Mouse (Mus musculus) left cerebral cortex, adult 2 months (tissue): ENCODE results near the gene Man2a1. TPM values are rescaled to one million over a fixed set of nuclear protein-coding genes. Genes with fewer than 3 reads are reported as not detected.
A peak's percentile ranks its signal among the peaks of the same experiment; 100 is the strongest.

Experiments used
- DNase-seq, 2 experiments: peaks; one replicate each; pipeline ENCODE4 v3.0.0; 2021 to 2022; ENCODE audit warnings: low spot score in 2 of 2, mixed read lengths in 1 of 2; ENCODE audit errors: extremely low spot score in 1 of 2
- H3K27ac ChIP-seq: fragments of 200-600 bp; 2 replicates; pipeline ENCODE4 v1.8.1; 2022
- H3K4me3 ChIP-seq: fragments of 200-600 bp; 2 replicates; pipeline ENCODE4 v1.8.1; 2022
- CTCF ChIP-seq: fragments of 200-600 bp; IDR thresholded peaks from 2 replicates; pipeline ENCODE4 v1.8.1; 2022; ENCODE audit warnings: antibody characterized with exemption, mild to moderate bottlenecking, moderate library complexity
- intact Hi-C: fragments of 180-260 bp; cut with DNase I; formaldehyde crosslinking; loops from one replicate; pipeline ENCODE4 v1.15.1; 2025
- total RNA-seq, 2 experiments: library from RNA; stranded (reverse); gene quantifications; 2 replicates each; pipeline ENCODE4 v1.2.3; 2021

Man2a1 gene
- total RNA-seq, 2 experiments from 2014 or later, result 18.1 to 19.5 TPM

GRCm38 (mm10) chr17:64726032-64726431, 125.5 kb downstream of the Man2a1 start:
- H3K4me3 ChIP-seq, result no peak overlapping the region
- no peak overlapping the region for H3K27ac ChIP-seq
- no peak for DNase-seq
- TF ChIP-seq CTCF, result no peak
- intact Hi-C loops, result no loop called here

- no peak for DNase-seq
- H3K4me3 ChIP-seq, result no peak overlapping the region
- no peak for TF ChIP-seq CTCF
Observed at GRCm38 (mm10) chr17:64735492-64735891, 135.0 kb downstream of the Man2a1 start.

GRCm38 (mm10) chr17:64737918-64738317, 137.4 kb downstream of the Man2a1 start:
- no peak for TF ChIP-seq CTCF
- intact Hi-C loops, result no loop called here
- DNase-seq, result no peak

More at GRCm38 (mm10) chr17:64735492-64735891, 135.0 kb downstream of the Man2a1 start:
- H3K27ac ChIP-seq, result no peak overlapping the region
- intact Hi-C loops, result no loop called here

GRCm38 (mm10) chr17:64739129-64739528, 138.6 kb downstream of the Man2a1 start:
- H3K4me3 ChIP-seq, result no peak overlapping the region
- intact Hi-C loops, result no loop called here
- peak overlapping the region; percentile 15; the same call in 1 of the 2 replicates for H3K27ac ChIP-seq
- TF ChIP-seq CTCF, result no peak
- no peak for DNase-seq

More at GRCm38 (mm10) chr17:64737918-64738317, 137.4 kb downstream of the Man2a1 start:
- Histone ChIP-seq H3K4me3 (no peak overlapping the region), H3K27ac (no peak overlapping the region)

GRCm38 (mm10) chr17:64742715-64743605, 142.4 kb downstream of the Man2a1 start:
- Histone ChIP-seq H3K4me3 (no peak overlapping the region), H3K27ac (no peak overlapping the region)
- DNase-seq, result no peak
- TF ChIP-seq CTCF, result no peak
- intact Hi-C loops, result no loop called here

GRCm38 (mm10) chr17:64743606-64744300, 143.2 kb downstream of the Man2a1 start:
- TF ChIP-seq CTCF, result no peak
- Histone ChIP-seq H3K27ac (no peak overlapping the region), H3K4me3 (no peak overlapping the region)
- intact Hi-C loops, result no loop called here
- no peak for DNase-seq

GRCm38 (mm10) chr17:64746637-64747225, 146.2 kb downstream of the Man2a1 start:
- intact Hi-C loops, result no loop called here
- no peak for TF ChIP-seq CTCF
- DNase-seq, result no peak
- no peak overlapping the region for H3K27ac ChIP-seq
- no peak overlapping the region for H3K4me3 ChIP-seq

- no peak for DNase-seq
- intact Hi-C loops, result no loop called here
- H3K27ac ChIP-seq, result no peak overlapping the region
- H3K4me3 ChIP-seq, result no peak overlapping the region
- TF ChIP-seq CTCF, result no peak
Observed at GRCm38 (mm10) chr17:64747461-64747860, 146.9 kb downstream of the Man2a1 start.

GRCm38 (mm10) chr17:64748131-64748530, 147.6 kb downstream of the Man2a1 start:
- DNase-seq, result no peak
- intact Hi-C loops, result no loop called here
- H3K4me3 ChIP-seq, result no peak overlapping the region

GRCm38 (mm10) chr17:64749146-64749545, 148.6 kb downstream of the Man2a1 start:
- Histone ChIP-seq H3K27ac (no peak overlapping the region), H3K4me3 (no peak overlapping the region)
- intact Hi-C loops, result no loop called here
- DNase-seq, result no peak
- no peak for TF ChIP-seq CTCF

More at GRCm38 (mm10) chr17:64748131-64748530, 147.6 kb downstream of the Man2a1 start:
- no peak for TF ChIP-seq CTCF
- no peak overlapping the region for H3K27ac ChIP-seq

GRCm38 (mm10) chr17:64751249-64751648, 150.7 kb downstream of the Man2a1 start:
- intact Hi-C loops, result no loop called here
- no peak for TF ChIP-seq CTCF
- Histone ChIP-seq H3K4me3 (no peak overlapping the region), H3K27ac (no peak overlapping the region)
- no peak for DNase-seq
